Mouse (Mus musculus): ENCODE data around the gene Mylk. TPM values are rescaled to one million over a fixed set of nuclear protein-coding genes. Genes with fewer than 3 reads are reported as not detected.

The Mylk gene
- polyA plus RNA-seq, 1 experiment from 2014 or later = 334 TPM

DNA sequence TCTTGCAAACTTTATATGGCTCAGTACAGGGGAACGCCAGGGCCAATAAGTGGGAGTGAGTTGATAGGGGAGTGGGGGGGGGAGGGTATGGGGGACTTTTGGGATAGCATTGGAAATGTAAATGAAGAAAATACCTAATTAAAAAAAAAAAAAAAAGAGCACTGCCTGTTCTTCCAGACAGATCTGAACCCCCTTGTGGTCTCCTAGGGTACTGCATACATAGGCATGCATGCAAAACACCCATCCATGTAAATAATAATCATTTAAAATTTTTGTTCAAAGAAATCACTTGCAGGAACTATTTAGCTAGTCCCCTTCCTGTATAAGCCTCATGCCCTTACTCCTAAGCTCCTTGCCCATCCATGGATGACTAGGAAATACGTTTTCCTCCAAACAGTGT lies 122.2 kb downstream of the Mylk start:
- 95% methylated on average over 2 of the region's 2 CpGs for WGBS
- no peak for DNase-seq (ENCODE audit: low spot score)
- no peak overlapping the region for H3K9ac ChIP-seq (ENCODE audit: low read length)

DNA sequence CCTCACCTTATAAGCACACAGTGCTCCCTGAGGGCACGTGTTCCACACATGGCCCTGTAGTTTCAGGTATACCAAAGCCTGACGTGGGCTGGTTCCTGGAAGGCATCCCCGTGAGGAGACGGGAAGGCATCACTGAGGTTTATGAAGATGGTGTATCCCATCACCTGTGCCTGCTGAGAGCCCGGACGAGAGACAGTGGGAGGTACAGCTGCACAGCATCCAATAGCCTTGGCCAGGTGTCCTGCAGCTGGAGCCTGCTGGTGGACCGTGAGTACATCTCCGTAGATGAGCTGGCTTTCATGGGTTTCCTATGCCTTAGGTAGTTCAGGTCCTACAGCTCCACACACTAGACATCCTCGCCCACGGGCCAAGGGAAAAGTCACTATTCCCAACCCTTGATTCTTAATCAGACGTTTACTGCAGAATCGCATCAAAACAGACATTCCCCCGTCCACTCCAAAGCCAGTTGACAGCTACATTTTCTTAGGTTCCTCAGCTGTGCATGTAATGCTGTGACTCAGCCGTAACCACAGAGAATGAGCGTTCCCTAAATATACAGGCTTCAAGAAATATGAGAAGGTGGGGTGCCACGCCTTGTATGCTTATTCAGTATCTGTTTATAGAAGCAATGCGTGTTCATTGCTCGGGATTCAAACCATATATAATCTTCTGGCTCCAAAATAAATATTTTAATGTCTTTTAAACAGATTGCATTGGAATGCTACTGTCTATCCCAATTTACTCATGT lies 135.2 kb downstream of the Mylk start:
- Histone ChIP-seq H3K36me3 (ENCODE audit: control insufficient read depth, insufficient read depth, low read length) (no peaks in the 10 kb centered on the region), H3K4me1 (replicated peaks; ENCODE audit: control insufficient read depth, insufficient read depth, low read length) (no peaks in the 10 kb centered on the region; the same call in 1 of the 2 replicates), H3K9ac (ENCODE audit: low read length) (no peak overlapping the region), H3K27ac (ENCODE audit: low read depth) (no peak overlapping the region), H3K27me3 (replicated peaks; ENCODE audit: control insufficient read depth, insufficient read depth, low read length) (no peaks in the 10 kb centered on the region), H3K4me3 (ENCODE audit: low read depth, low read length) (no peak overlapping the region), H3K9me3 (ENCODE audit: control insufficient read depth, low read length) (no peaks in the 10 kb centered on the region), H3K4me2 (ENCODE audit: low read length) (no peak overlapping the region)
- 68% methylated on average over 18 of the region's 18 CpGs for WGBS
- DNase-seq (ENCODE audit: low spot score) (no peak), ATAC-seq (replicated peaks; ENCODE audit: low FRiP score, low TSS enrichment, low read depth) (no peak)

More for the DNA sequence above, 122.2 kb downstream of the Mylk start:
- H3K4me3 ChIP-seq (ENCODE audit: low read depth, low read length) = no peak overlapping the region
- no peaks in the 10 kb centered on the region for H3K4me1 ChIP-seq (replicated peaks; ENCODE audit: control insufficient read depth, insufficient read depth, low read length)
- no peak overlapping the region for H3K4me2 ChIP-seq (ENCODE audit: low read length)
- H3K27ac ChIP-seq (ENCODE audit: low read depth) = no peak overlapping the region
- H3K36me3 ChIP-seq (ENCODE audit: control insufficient read depth, insufficient read depth, low read length) = no peaks in the 10 kb centered on the region
- no peaks in the 10 kb centered on the region for H3K27me3 ChIP-seq (replicated peaks; ENCODE audit: control insufficient read depth, insufficient read depth, low read length)
- no peaks in the 10 kb centered on the region for H3K9me3 ChIP-seq (ENCODE audit: control insufficient read depth, low read length)
- ATAC-seq (replicated peaks; ENCODE audit: low FRiP score, low TSS enrichment, low read depth) = no peak

DNA sequence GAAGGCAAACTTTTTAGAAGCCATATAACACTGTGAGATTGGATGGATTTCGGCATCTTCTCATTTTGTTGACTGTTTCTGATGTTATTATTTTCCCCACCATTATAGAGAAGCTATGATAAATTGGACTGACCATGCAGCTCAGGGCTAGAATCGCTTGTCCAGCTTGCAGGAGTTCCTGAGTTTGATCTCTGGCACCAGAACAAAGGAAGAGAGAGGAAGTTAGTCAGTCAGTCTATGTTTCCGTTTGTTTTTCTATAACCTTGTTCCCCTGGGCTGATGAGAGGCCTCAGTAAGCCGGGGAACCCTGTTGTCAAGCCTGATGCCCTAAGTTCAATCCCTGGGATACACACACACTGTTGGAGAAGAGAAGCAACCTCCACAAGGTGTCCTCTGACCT lies 135.8 kb downstream of the Mylk start:
- no peak for ATAC-seq (replicated peaks; ENCODE audit: low FRiP score, low TSS enrichment, low read depth)
- H3K4me2 ChIP-seq (ENCODE audit: low read length) = no peak overlapping the region
- H3K9ac ChIP-seq (ENCODE audit: low read length) = no peak overlapping the region
- no peaks in the 10 kb centered on the region for H3K27me3 ChIP-seq (replicated peaks; ENCODE audit: control insufficient read depth, insufficient read depth, low read length)
- no peak for DNase-seq (ENCODE audit: low spot score)
- H3K9me3 ChIP-seq (ENCODE audit: control insufficient read depth, low read length) = no peaks in the 10 kb centered on the region
- whole genome bisulfite sequencing = 41% methylated on average over 4 of the region's 4 CpGs
- no peaks in the 10 kb centered on the region; the same call in 1 of the 2 replicates for H3K4me1 ChIP-seq (replicated peaks; ENCODE audit: control insufficient read depth, insufficient read depth, low read length)
- no peak overlapping the region for H3K4me3 ChIP-seq (ENCODE audit: low read depth, low read length)
- H3K27ac ChIP-seq (ENCODE audit: low read depth) = peak overlapping the region; percentile 51; the same call in 1 of the 2 replicates
- no peaks in the 10 kb centered on the region for H3K36me3 ChIP-seq (ENCODE audit: control insufficient read depth, insufficient read depth, low read length)

DNA sequence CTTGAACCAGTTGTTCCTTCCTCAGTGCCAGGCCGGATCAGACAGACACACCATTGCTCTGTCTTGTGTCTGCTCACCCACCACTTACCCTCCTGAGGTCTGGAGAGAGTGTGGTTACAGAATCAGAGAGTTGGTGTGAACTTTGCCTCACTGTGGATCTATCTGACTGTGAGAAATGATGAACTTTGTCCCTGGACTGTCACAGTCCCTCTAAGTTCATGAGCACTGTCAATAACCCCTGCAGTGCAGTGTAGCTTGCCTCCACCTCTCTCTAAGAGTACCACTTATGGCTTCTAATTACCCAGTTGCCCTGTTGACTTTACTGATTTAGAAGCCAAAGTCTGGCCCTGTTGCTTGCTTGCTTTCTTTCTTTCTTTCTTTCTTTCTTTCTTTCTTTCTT lies 142.0 kb downstream of the Mylk start:
- Histone ChIP-seq H3K4me3 (ENCODE audit: low read depth, low read length) (no peak overlapping the region), H3K36me3 (ENCODE audit: control insufficient read depth, insufficient read depth, low read length) (no peaks in the 10 kb centered on the region)

DNA sequence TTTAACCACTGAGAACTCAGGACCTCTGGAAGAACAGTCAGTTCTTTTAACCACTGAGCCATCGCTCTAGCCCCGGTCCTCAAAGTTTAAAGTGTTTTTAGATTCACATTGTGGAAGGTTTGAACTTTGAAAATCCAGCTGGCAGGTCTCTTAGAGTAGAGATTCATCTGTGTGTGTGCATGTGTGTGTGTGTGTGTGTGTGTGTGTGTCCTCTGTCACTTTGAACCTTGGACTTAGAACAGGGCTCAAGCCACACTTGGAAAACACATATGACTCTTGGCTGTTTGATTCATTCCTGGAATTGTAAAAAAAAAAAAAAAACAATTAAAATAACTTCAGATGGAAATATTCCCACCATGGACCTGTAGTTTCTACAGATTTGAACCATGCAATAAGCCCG lies 149.0 kb downstream of the Mylk start:
- DNase-seq (ENCODE audit: low spot score) (no peak), ATAC-seq (replicated peaks; ENCODE audit: low FRiP score, low TSS enrichment, low read depth) (no peak)
- H3K4me2 ChIP-seq (ENCODE audit: low read length) = no peak overlapping the region
- H3K27me3 ChIP-seq (replicated peaks; ENCODE audit: control insufficient read depth, insufficient read depth, low read length) = no peaks in the 10 kb centered on the region
- H3K4me3 ChIP-seq (ENCODE audit: low read depth, low read length) = no peak overlapping the region
- H3K27ac ChIP-seq (ENCODE audit: low read depth) = no peak overlapping the region
- H3K36me3 ChIP-seq (ENCODE audit: control insufficient read depth, insufficient read depth, low read length) = no peaks in the 10 kb centered on the region
- 90% methylated on average over 3 of the region's 3 CpGs for WGBS
- peaks cover 8% of the 10 kb centered on the region for H3K4me1 ChIP-seq (replicated peaks; ENCODE audit: control insufficient read depth, insufficient read depth, low read length)
- H3K9ac ChIP-seq (ENCODE audit: low read length) = no peak overlapping the region
- no peaks in the 10 kb centered on the region for H3K9me3 ChIP-seq (ENCODE audit: control insufficient read depth, low read length)

More for the DNA sequence above, 142.0 kb downstream of the Mylk start:
- H3K4me1 ChIP-seq (replicated peaks; ENCODE audit: control insufficient read depth, insufficient read depth, low read length) = no peaks in the 10 kb centered on the region
- ATAC-seq (replicated peaks; ENCODE audit: low FRiP score, low TSS enrichment, low read depth) (no peak), DNase-seq (ENCODE audit: low spot score) (no peak)
- no peak overlapping the region for H3K4me2 ChIP-seq (ENCODE audit: low read length)
- no peaks in the 10 kb centered on the region for H3K27me3 ChIP-seq (replicated peaks; ENCODE audit: control insufficient read depth, insufficient read depth, low read length)
- H3K27ac ChIP-seq (ENCODE audit: low read depth) = no peak overlapping the region
- H3K9ac ChIP-seq (ENCODE audit: low read length) = no peak overlapping the region
- no peaks in the 10 kb centered on the region for H3K9me3 ChIP-seq (ENCODE audit: control insufficient read depth, low read length)
- WGBS = 70% methylated on average over 1 of the region's 1 CpGs

DNA sequence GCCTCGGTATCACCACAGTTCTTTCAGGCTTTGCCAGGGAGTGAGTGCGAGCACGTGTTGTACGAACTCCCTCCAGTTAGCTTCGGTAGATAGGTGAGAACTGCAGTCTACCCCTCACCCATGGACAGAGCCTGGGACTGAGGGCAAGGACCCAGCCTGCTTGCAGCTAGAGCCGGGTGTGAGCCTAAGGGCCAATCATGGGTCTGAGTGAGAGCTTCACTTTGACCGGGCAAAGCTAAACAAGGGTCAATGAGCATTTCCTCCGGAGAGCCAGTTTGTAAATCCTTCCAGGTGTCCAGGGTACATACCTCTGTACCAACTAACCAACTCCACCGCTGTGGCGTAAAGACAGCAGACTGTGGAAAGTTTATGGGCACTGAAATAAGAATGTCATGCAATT lies 150.9 kb downstream of the Mylk start:
- Histone ChIP-seq H3K27me3 (replicated peaks; ENCODE audit: control insufficient read depth, insufficient read depth, low read length) (no peaks in the 10 kb centered on the region), H3K27ac (ENCODE audit: low read depth) (no peak overlapping the region), H3K9ac (ENCODE audit: low read length) (no peak overlapping the region), H3K4me1 (replicated peaks; ENCODE audit: control insufficient read depth, insufficient read depth, low read length) (peaks cover 23% of the 10 kb centered on the region), H3K4me2 (ENCODE audit: low read length) (no peak overlapping the region), H3K36me3 (ENCODE audit: control insufficient read depth, insufficient read depth, low read length) (no peaks in the 10 kb centered on the region), H3K4me3 (ENCODE audit: low read depth, low read length) (no peak overlapping the region), H3K9me3 (ENCODE audit: control insufficient read depth, low read length) (no peaks in the 10 kb centered on the region)
- DNase-seq (ENCODE audit: low spot score) (no peak), ATAC-seq (replicated peaks; ENCODE audit: low FRiP score, low TSS enrichment, low read depth) (no peak)
- WGBS = 84% methylated on average over 10 of the region's 10 CpGs

DNA sequence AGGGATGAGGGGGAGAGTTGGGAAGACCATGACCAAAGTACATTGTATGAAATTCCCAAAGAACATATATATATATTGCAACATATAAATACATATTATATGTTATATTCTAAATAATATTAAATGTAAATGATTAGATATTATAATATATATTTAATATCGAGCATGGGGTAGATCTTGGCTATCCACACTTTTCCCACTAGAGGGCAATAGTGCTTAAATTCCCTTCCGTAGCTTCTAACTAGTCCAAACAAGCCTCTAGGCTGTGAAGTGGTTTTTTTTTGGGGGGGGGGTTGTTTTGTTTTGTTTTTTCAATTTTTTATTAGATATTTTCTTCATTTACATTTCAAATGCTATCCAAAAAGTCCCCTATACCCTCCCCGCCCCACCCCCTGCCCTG lies 152.0 kb downstream of the Mylk start:
- no peaks in the 10 kb centered on the region for H3K9me3 ChIP-seq (ENCODE audit: control insufficient read depth, low read length)
- no peak for DNase-seq (ENCODE audit: low spot score)
- peaks cover 26% of the 10 kb centered on the region for H3K4me1 ChIP-seq (replicated peaks; ENCODE audit: control insufficient read depth, insufficient read depth, low read length)
- no peak overlapping the region for H3K27ac ChIP-seq (ENCODE audit: low read depth)
- no peak overlapping the region for H3K9ac ChIP-seq (ENCODE audit: low read length)
- H3K36me3 ChIP-seq (ENCODE audit: control insufficient read depth, insufficient read depth, low read length) = no peaks in the 10 kb centered on the region
- H3K4me2 ChIP-seq (ENCODE audit: low read length) = no peak overlapping the region
- no peaks in the 10 kb centered on the region for H3K27me3 ChIP-seq (replicated peaks; ENCODE audit: control insufficient read depth, insufficient read depth, low read length)
- WGBS = 75% methylated on average over 3 of the region's 3 CpGs
- no peak for ATAC-seq (replicated peaks; ENCODE audit: low FRiP score, low TSS enrichment, low read depth)
- H3K4me3 ChIP-seq (ENCODE audit: low read depth, low read length) = no peak overlapping the region

DNA sequence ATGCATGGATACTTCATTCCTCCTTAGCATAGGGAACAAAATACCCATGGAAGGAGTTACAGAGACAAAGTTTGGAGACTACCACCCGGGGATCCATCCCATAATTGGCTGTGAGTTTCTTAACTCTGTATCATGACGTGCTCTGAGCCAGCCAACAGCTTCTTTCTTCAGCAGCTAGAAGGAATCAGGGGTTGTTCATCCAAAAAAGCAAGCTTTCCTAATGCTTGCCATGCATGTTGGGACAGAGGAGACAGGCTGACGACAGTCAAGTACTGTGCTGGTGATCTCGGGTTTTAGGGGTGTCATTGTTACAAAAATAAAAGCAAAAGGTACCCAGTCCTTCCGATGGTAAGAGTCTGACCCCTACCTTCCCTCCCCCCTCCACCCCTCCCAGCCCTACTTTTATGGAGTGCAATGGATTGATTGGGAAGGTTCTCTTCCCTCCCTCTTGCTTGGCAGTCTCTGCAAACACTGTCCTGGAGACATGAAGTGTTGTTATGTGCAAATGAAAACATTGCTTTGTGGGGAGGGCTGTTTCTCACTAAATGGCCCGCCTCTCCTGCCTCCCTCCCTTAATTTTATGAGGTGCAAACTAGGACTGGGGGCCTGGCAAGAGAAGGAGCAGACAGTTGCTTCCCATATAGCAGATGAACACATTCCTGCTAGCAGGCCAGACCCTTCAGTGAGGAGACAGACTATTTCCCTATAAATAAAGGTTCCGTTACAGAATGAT lies 153.2 kb downstream of the Mylk start:
- Histone ChIP-seq H3K27ac (ENCODE audit: low read depth) (no peak overlapping the region), H3K4me3 (ENCODE audit: low read depth, low read length) (no peak overlapping the region), H3K4me1 (replicated peaks; ENCODE audit: control insufficient read depth, insufficient read depth, low read length) (peaks cover 26% of the 10 kb centered on the region), H3K9ac (ENCODE audit: low read length) (no peak overlapping the region), H3K27me3 (replicated peaks; ENCODE audit: control insufficient read depth, insufficient read depth, low read length) (no peaks in the 10 kb centered on the region), H3K9me3 (ENCODE audit: control insufficient read depth, low read length) (no peaks in the 10 kb centered on the region), H3K4me2 (ENCODE audit: low read length) (no peak overlapping the region), H3K36me3 (ENCODE audit: control insufficient read depth, insufficient read depth, low read length) (no peaks in the 10 kb centered on the region)
- whole genome bisulfite sequencing = 64% methylated on average over 7 of the region's 7 CpGs
- ATAC-seq (replicated peaks; ENCODE audit: low FRiP score, low TSS enrichment, low read depth) (no peak), DNase-seq (ENCODE audit: low spot score) (no peak)

Measured in intestine, embryonic 14.5 days (tissue).